In the genomic region with DNA sequence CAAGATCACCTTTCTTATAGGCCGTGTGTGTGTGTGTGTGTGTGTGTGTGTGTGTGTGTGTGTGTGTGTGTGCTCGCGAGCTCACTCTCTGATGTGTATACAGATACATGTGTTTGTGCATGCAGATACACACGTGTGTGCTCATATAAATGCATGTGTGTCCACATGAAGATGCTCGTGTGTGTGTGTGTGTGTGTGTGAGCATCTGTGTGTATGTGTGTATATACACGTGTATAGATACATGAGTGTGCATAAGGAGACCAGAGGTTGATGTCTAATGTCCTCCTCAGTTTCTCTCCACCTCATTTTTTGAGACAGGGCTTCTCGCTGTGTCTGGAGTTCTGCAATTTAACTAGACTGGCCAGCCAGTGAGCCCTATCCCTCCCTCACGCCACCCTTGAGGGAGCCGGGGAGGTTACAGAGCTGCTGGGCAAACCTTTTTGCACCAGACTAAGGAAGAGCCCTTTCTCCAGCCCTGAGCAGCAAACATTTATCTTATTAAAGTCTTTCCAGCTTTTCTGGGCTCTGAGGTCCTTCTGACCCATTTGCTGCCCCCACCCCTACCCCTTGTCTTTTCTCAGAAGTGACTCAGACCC, we compare ENCODE assay signal across 9 mouse cellular contexts. TPM values are rescaled to one million over a fixed set of nuclear protein-coding genes. Genes with fewer than 3 reads are reported as not detected.
DNase-seq lines count a peak whose midpoint lies in the region; ATAC-seq and TF ChIP-seq lines count a peak whose summit lies in the region.
"Had no signal": no experiment of that assay in that cellular context is flagged by ENCODE, and none has a peak within 500 bp of the region (broad histone marks: within the 10 kb centered on the region; RNA-seq: fewer than 3 reads in every experiment).

No protein-coding gene starts in this region.

- ATAC-seq in hindbrain, embryonic 14.5 days (ENCODE audit: low FRiP score), result no peak
- ATAC-seq in midbrain, embryonic 13.5 days, result 0 out of 2 replicates have a peak, but pooled peaks have one; percentile 7

- 64% methylated on average over 9 of the region's 9 CpGs for WGBS in embryonic facial prominence, embryonic 10.5 days
- WGBS in hindbrain, embryonic 14.5 days, result 61% methylated on average over 9 of the region's 9 CpGs
- 65% methylated on average over 9 of the region's 9 CpGs for WGBS in midbrain, embryonic 13.5 days

- peaks cover 11% of the 10 kb centered on the region; the same call in 1 of the 2 replicates for H3K27me3 ChIP-seq in embryonic facial prominence, embryonic 10.5 days (replicated peaks; ENCODE audit: low read depth, poor library complexity, severe bottlenecking)
- no peaks in the 10 kb centered on the region; the same call in 1 of the 2 replicates for H3K27me3 ChIP-seq in hindbrain, embryonic 14.5 days (ENCODE audit: control insufficient read depth, insufficient read depth, low read length)
- H3K27me3 ChIP-seq in midbrain, embryonic 13.5 days, result peaks cover 8% of the 10 kb centered on the region

- peak overlapping the region; percentile 59; the same call in 1 of the 2 replicates for H3K27ac ChIP-seq in layer of hippocampus, adult 2 months
- H3K27ac ChIP-seq in embryonic facial prominence, embryonic 10.5 days (replicated peaks), result peak overlapping the region; percentile 81
- peak overlapping the region; percentile 57 for H3K27ac ChIP-seq in hindbrain, embryonic 14.5 days
- H3K27ac ChIP-seq in midbrain, embryonic 13.5 days, result no peak overlapping the region

- DNase-seq in layer of hippocampus, adult 2 months (ENCODE audit: low spot score in 2 of 2), result no peak
- no peak for DNase-seq in layer of hippocampus, postnatal 25 days (ENCODE audit: extremely low spot score in 1 of 2, low spot score in 1 of 2)
- no peak for DNase-seq in embryonic facial prominence, embryonic 10.5 days (ENCODE audit: low spot score)
- no peak for DNase-seq in hindbrain, embryonic 14.5 days (ENCODE audit: low spot score)
- DNase-seq in adrenal gland, postnatal 25 days, result no peak
- DNase-seq in testis, postnatal 10 days (ENCODE audit: low spot score), result no peak
- no peak for DNase-seq in left cerebral cortex, adult 18-20 months (ENCODE audit: low spot score in 2 of 2)

- H3K36me3 ChIP-seq in embryonic facial prominence, embryonic 10.5 days (replicated peaks), result peaks cover 6% of the 10 kb centered on the region
- H3K36me3 ChIP-seq in hindbrain, embryonic 14.5 days (replicated peaks; ENCODE audit: control insufficient read depth, insufficient read depth), result peaks cover 7% of the 10 kb centered on the region
- H3K36me3 ChIP-seq in midbrain, embryonic 13.5 days, result no peaks in the 10 kb centered on the region

- peaks cover 50% of the 10 kb centered on the region for H3K4me1 ChIP-seq in embryonic facial prominence, embryonic 10.5 days
- H3K4me1 ChIP-seq in hindbrain, embryonic 14.5 days (replicated peaks; ENCODE audit: control insufficient read depth, insufficient read depth, low read length), result peaks cover 28% of the 10 kb centered on the region
- peaks cover 31% of the 10 kb centered on the region for H3K4me1 ChIP-seq in midbrain, embryonic 13.5 days (replicated peaks)

- H3K9ac ChIP-seq in hindbrain, embryonic 14.5 days, result no peak overlapping the region
- no peak overlapping the region for H3K9ac ChIP-seq in midbrain, embryonic 13.5 days (replicated peaks)

- H3K4me2 ChIP-seq in hindbrain, embryonic 14.5 days (replicated peaks), result 0 out of 2 replicates have a peak overlapping the region, but pooled peaks have one; percentile 3
- H3K4me2 ChIP-seq in midbrain, embryonic 13.5 days (replicated peaks), result no peak overlapping the region

- H3K4me3 ChIP-seq in layer of hippocampus, adult 2 months, result no peak overlapping the region
- H3K4me3 ChIP-seq in embryonic facial prominence, embryonic 10.5 days, result peak overlapping the region; percentile 35
- no peak overlapping the region for H3K4me3 ChIP-seq in hindbrain, embryonic 14.5 days (replicated peaks; ENCODE audit: low read length)
- no peak overlapping the region for H3K4me3 ChIP-seq in midbrain, embryonic 13.5 days (replicated peaks)

- no peak for TF ChIP-seq CTCF in layer of hippocampus, adult 2 months (conservative IDR thresholded peaks at IDR 0.05)

- no peaks in the 10 kb centered on the region for H3K9me3 ChIP-seq in embryonic facial prominence, embryonic 10.5 days
- H3K9me3 ChIP-seq in hindbrain, embryonic 14.5 days (ENCODE audit: control insufficient read depth, low read length), result no peaks in the 10 kb centered on the region
- H3K9me3 ChIP-seq in midbrain, embryonic 13.5 days, result no peaks in the 10 kb centered on the region

RNA-seq across cellular contexts. Expression of a gene that starts 11.6 kb away (rescaled TPM):
- total RNA-seq in layer of hippocampus, adult 2 months (2021), result not detected
- total RNA-seq in layer of hippocampus, postnatal 25 days (2021), result not detected
- polyA plus RNA-seq in embryonic facial prominence, embryonic 10.5 days (2016; fragmentation: Nextera tagmentation; extraction: Ambion mirVana), result not detected in 2 replicates
- polyA plus RNA-seq in hindbrain, embryonic 14.5 days (2014; fragmentation: Nextera tagmentation; extraction: Ambion mirVana), result 0.09 TPM in 1 of 2 replicates, not detected in the other
- not detected in 2 replicates for polyA plus RNA-seq in midbrain, embryonic 13.5 days (2015; fragmentation: Nextera tagmentation; extraction: Ambion mirVana)
- total RNA-seq in adrenal gland, postnatal 25 days (2021), result not detected in 2 replicates
- not detected for total RNA-seq in left cerebral cortex, adult 18-20 months (2021)
- total RNA-seq: adrenal gland, postnatal 14 days had no signal

RNA-seq across cellular contexts. Expression of a gene that starts 14.4 kb away (rescaled TPM):
- 1 to 10 TPM; 2.5 to 2.7 TPM for total RNA-seq in layer of hippocampus, adult 2 months (2021)
- 1 to 10 TPM; 2.2 to 3.1 TPM for total RNA-seq in layer of hippocampus, postnatal 25 days (2021)
- 55.8 and 75.8 TPM in 2 replicates for polyA plus RNA-seq in embryonic facial prominence, embryonic 10.5 days (2016; fragmentation: Nextera tagmentation; extraction: Ambion mirVana)
- polyA plus RNA-seq in hindbrain, embryonic 14.5 days (2014; fragmentation: Nextera tagmentation; extraction: Ambion mirVana), result 41.4 and 43.3 TPM in 2 replicates
- 33.7 and 35.3 TPM in 2 replicates for polyA plus RNA-seq in midbrain, embryonic 13.5 days (2015; fragmentation: Nextera tagmentation; extraction: Ambion mirVana)
- 2.4 and 3.1 TPM in 2 replicates for total RNA-seq in adrenal gland, postnatal 25 days (2021)
- 1 to 10 TPM; 3.1 to 4.1 TPM for total RNA-seq in left cerebral cortex, adult 18-20 months (2021)

RNA-seq across cellular contexts. Expression of a gene that starts 32.6 kb away (rescaled TPM):
- total RNA-seq in layer of hippocampus, adult 2 months (2021), result 100 to 1,000 TPM; 285 to 293 TPM
- total RNA-seq in layer of hippocampus, postnatal 25 days (2021), result 100 to 1,000 TPM; 273 to 308 TPM
- 212 and 222 TPM in 2 replicates for polyA plus RNA-seq in embryonic facial prominence, embryonic 10.5 days (2016; fragmentation: Nextera tagmentation; extraction: Ambion mirVana)
- polyA plus RNA-seq in hindbrain, embryonic 14.5 days (2014; fragmentation: Nextera tagmentation; extraction: Ambion mirVana), result 348 and 365 TPM in 2 replicates
- polyA plus RNA-seq in midbrain, embryonic 13.5 days (2015; fragmentation: Nextera tagmentation; extraction: Ambion mirVana), result 275 TPM in 2 replicates
- 169 and 173 TPM in 2 replicates for total RNA-seq in adrenal gland, postnatal 25 days (2021)
- total RNA-seq in left cerebral cortex, adult 18-20 months (2021), result 100 to 1,000 TPM; 291 to 294 TPM
